Mouse (Mus musculus) hindbrain, embryonic 13.5 days (tissue): ENCODE data around the gene Mab21l3. TPM values are rescaled to one million over a fixed set of nuclear protein-coding genes. Genes with fewer than 3 reads are reported as not detected.

Experiments used
- ATAC-seq: fragments of 200-750 bp; cut with Nextera tagmentation; 2 replicates; pipeline ENCODE4 v1.8.0; 2017; ENCODE audit warnings: moderate TSS enrichment; ENCODE audit not compliant: low FRiP score
- H3K27ac ChIP-seq: fragments of 300-500 bp; sonication (generic); 2 replicates; pipeline ENCODE4 v1.5.1; 2015; ENCODE audit warnings: inconsistent platforms, mild to moderate bottlenecking, moderate library complexity
- H3K27me3 ChIP-seq: fragments of 300-500 bp; sonication (generic); 2 replicates; pipeline ENCODE4 v1.6.1; 2015; ENCODE audit warnings: mild to moderate bottlenecking, inconsistent platforms
- H3K36me3 ChIP-seq: fragments of 300-500 bp; sonication (generic); 2 replicates; pipeline ENCODE4 v1.6.1; 2015; ENCODE audit warnings: mild to moderate bottlenecking, inconsistent platforms
- H3K4me1 ChIP-seq: fragments of 300-500 bp; sonication (generic); replicated peaks from 2 replicates; pipeline ENCODE4 v1.6.1; 2015; ENCODE audit warnings: inconsistent platforms
- H3K4me2 ChIP-seq: fragments of 300-500 bp; sonication (generic); 2 replicates; pipeline ENCODE4 v1.6.1; 2015; ENCODE audit warnings: inconsistent platforms, mild to moderate bottlenecking, moderate library complexity
- H3K4me3 ChIP-seq: fragments of 300-500 bp; sonication (generic); 2 replicates; pipeline ENCODE4 v1.5.1; 2015; ENCODE audit warnings: mild to moderate bottlenecking, inconsistent platforms
- H3K9ac ChIP-seq: fragments of 300-500 bp; sonication (generic); 2 replicates; pipeline ENCODE4 v1.6.1; 2015; ENCODE audit warnings: mild to moderate bottlenecking, inconsistent platforms
- H3K9me3 ChIP-seq: fragments of 300-500 bp; sonication (generic); 2 replicates; pipeline ENCODE4 v1.6.1; 2016; ENCODE audit warnings: inconsistent platforms
- WGBS: fragments of 180-500 bp; shearing (Covaris S2); methylation state at CpG from one replicate; pipeline ENCODE4 v1.1.7; 2015; 5-methylcytosine and 5-hydroxymethylcytosine counted together
- polyA plus RNA-seq: library from polyadenylated mRNA; unstranded; fragments of >200 nt; fragmentation: Nextera tagmentation; extraction: Ambion mirVana; gene quantifications from 2 replicates; pipeline ENCODE4 v1.2.1, GENCODE M21; 2015

Mab21l3 gene
- polyA plus RNA-seq, 1 experiment from 2014 or later, result 0.34 TPM

- Histone ChIP-seq H3K4me3 (no peak overlapping the region), H3K36me3 (no peaks in the 10 kb centered on the region), H3K27me3 (0 out of 2 replicates have a peak, but pooled peaks cover 5% of the 10 kb centered on the region), H3K4me2 (no peak overlapping the region), H3K9me3 (no peaks in the 10 kb centered on the region), H3K9ac (no peak overlapping the region), H3K27ac (peak overlapping the region; percentile 20), H3K4me1 (peaks cover 49% of the 10 kb centered on the region)
- ATAC-seq, result peak; percentile 54
- 44% methylated on average over 15 of the region's 15 CpGs for WGBS
Observed at GRCm38 (mm10) chr3:101797830-101798709, 50.7 kb downstream of the Mab21l3 start.

GRCm38 (mm10) chr3:101796212-101796611, 52.5 kb downstream of the Mab21l3 start:
- Histone ChIP-seq H3K4me3 (no peak overlapping the region), H3K4me1 (peaks cover 45% of the 10 kb centered on the region), H3K36me3 (no peaks in the 10 kb centered on the region), H3K27me3 (no peaks in the 10 kb centered on the region), H3K9me3 (no peaks in the 10 kb centered on the region), H3K27ac (no peak overlapping the region), H3K9ac (no peak overlapping the region), H3K4me2 (no peak overlapping the region)
- 24% methylated on average over 7 of the region's 7 CpGs for WGBS
- peak; percentile 29; the same call in 1 of the 2 replicates for ATAC-seq

- no peak overlapping the region for H3K4me3 ChIP-seq
- peaks cover 45% of the 10 kb centered on the region for H3K4me1 ChIP-seq
- no peak overlapping the region for H3K9ac ChIP-seq
- H3K27ac ChIP-seq, result peak overlapping the region; percentile 31; the same call in 1 of the 2 replicates
- no peaks in the 10 kb centered on the region for H3K27me3 ChIP-seq
- WGBS, result 77% methylated on average over 15 of the region's 15 CpGs
- no peaks in the 10 kb centered on the region for H3K36me3 ChIP-seq
- 0 out of 2 replicates have a peak, but pooled peaks have one; percentile 5 for ATAC-seq
- H3K4me2 ChIP-seq, result no peak overlapping the region
- no peaks in the 10 kb centered on the region for H3K9me3 ChIP-seq
Observed at GRCm38 (mm10) chr3:101795387-101796039, 53.2 kb downstream of the Mab21l3 start.

- Histone ChIP-seq H3K27ac (peak overlapping the region; percentile 31), H3K9me3 (no peaks in the 10 kb centered on the region), H3K36me3 (no peaks in the 10 kb centered on the region), H3K4me3 (no peak overlapping the region), H3K27me3 (no peaks in the 10 kb centered on the region), H3K4me2 (no peak overlapping the region), H3K4me1 (peaks cover 45% of the 10 kb centered on the region), H3K9ac (no peak overlapping the region)
- ATAC-seq, result no peak
- WGBS, result 52% methylated on average over 9 of the region's 9 CpGs
Observed at GRCm38 (mm10) chr3:101794666-101795065, 54.1 kb downstream of the Mab21l3 start.

GRCm38 (mm10) chr3:101794026-101794425, 54.7 kb downstream of the Mab21l3 start:
- H3K27ac ChIP-seq, result no peak overlapping the region
- peaks cover 44% of the 10 kb centered on the region for H3K4me1 ChIP-seq
- no peak overlapping the region for H3K9ac ChIP-seq
- H3K36me3 ChIP-seq, result no peaks in the 10 kb centered on the region
- no peak overlapping the region for H3K4me3 ChIP-seq
- ATAC-seq, result no peak
- no peak overlapping the region for H3K4me2 ChIP-seq
- no peaks in the 10 kb centered on the region for H3K27me3 ChIP-seq
- 76% methylated on average over 5 of the region's 5 CpGs for WGBS
- H3K9me3 ChIP-seq, result no peaks in the 10 kb centered on the region

GRCm38 (mm10) chr3:101792191-101792590, 56.6 kb downstream of the Mab21l3 start:
- Histone ChIP-seq H3K27me3 (no peaks in the 10 kb centered on the region), H3K4me3 (no peak overlapping the region), H3K36me3 (no peaks in the 10 kb centered on the region), H3K9ac (no peak overlapping the region), H3K4me2 (no peak overlapping the region), H3K4me1 (peaks cover 29% of the 10 kb centered on the region), H3K27ac (no peak overlapping the region), H3K9me3 (no peaks in the 10 kb centered on the region)
- 73% methylated on average over 4 of the region's 4 CpGs for WGBS
- ATAC-seq, result no peak

GRCm38 (mm10) chr3:101784768-101785424, 63.9 kb downstream of the Mab21l3 start:
- ATAC-seq, result no peak
- 85% methylated on average over 10 of the region's 10 CpGs for WGBS
- no peak overlapping the region for H3K4me2 ChIP-seq
- no peaks in the 10 kb centered on the region for H3K27me3 ChIP-seq
- H3K9ac ChIP-seq, result no peak overlapping the region
- no peaks in the 10 kb centered on the region for H3K9me3 ChIP-seq
- peaks cover 19% of the 10 kb centered on the region for H3K4me1 ChIP-seq
- H3K4me3 ChIP-seq, result no peak overlapping the region
- no peaks in the 10 kb centered on the region for H3K36me3 ChIP-seq
- H3K27ac ChIP-seq, result no peak overlapping the region

GRCm38 (mm10) chr3:101783793-101784192, 65.0 kb downstream of the Mab21l3 start:
- Histone ChIP-seq H3K4me2 (no peak overlapping the region), H3K9me3 (no peaks in the 10 kb centered on the region), H3K36me3 (no peaks in the 10 kb centered on the region), H3K4me1 (peaks cover 26% of the 10 kb centered on the region), H3K9ac (no peak overlapping the region), H3K27me3 (no peaks in the 10 kb centered on the region), H3K27ac (no peak overlapping the region), H3K4me3 (no peak overlapping the region)
- WGBS, result 33% methylated on average over 2 of the region's 2 CpGs
- no peak for ATAC-seq

GRCm38 (mm10) chr3:101780874-101781483, 67.8 kb downstream of the Mab21l3 start:
- no peak overlapping the region for H3K9ac ChIP-seq
- no peaks in the 10 kb centered on the region for H3K27me3 ChIP-seq
- 0 out of 2 replicates have a peak overlapping the region, but pooled peaks have one; percentile 18 for H3K27ac ChIP-seq
- no peaks in the 10 kb centered on the region for H3K9me3 ChIP-seq
- peak; percentile 38; the same call in 1 of the 2 replicates for ATAC-seq
- H3K36me3 ChIP-seq, result no peaks in the 10 kb centered on the region
- WGBS, result 51% methylated on average over 6 of the region's 6 CpGs
- peaks cover 26% of the 10 kb centered on the region for H3K4me1 ChIP-seq
- H3K4me3 ChIP-seq, result no peak overlapping the region
- H3K4me2 ChIP-seq, result no peak overlapping the region

GRCm38 (mm10) chr3:101778896-101779665, 69.7 kb downstream of the Mab21l3 start:
- no peak overlapping the region for H3K9ac ChIP-seq
- H3K27ac ChIP-seq, result no peak overlapping the region; the same call in 1 of the 2 replicates
- no peaks in the 10 kb centered on the region for H3K9me3 ChIP-seq
- H3K4me2 ChIP-seq, result no peak overlapping the region
- 62% methylated on average over 16 of the region's 16 CpGs for WGBS
- H3K4me3 ChIP-seq, result no peak overlapping the region
- H3K36me3 ChIP-seq, result no peaks in the 10 kb centered on the region
- 0 out of 2 replicates have a peak, but pooled peaks have one; percentile 21 for ATAC-seq
- H3K4me1 ChIP-seq, result peaks cover 26% of the 10 kb centered on the region
- no peaks in the 10 kb centered on the region for H3K27me3 ChIP-seq

- no peak overlapping the region for H3K9ac ChIP-seq
- H3K36me3 ChIP-seq, result no peaks in the 10 kb centered on the region
- H3K27ac ChIP-seq, result no peak overlapping the region
- peaks cover 10% of the 10 kb centered on the region for H3K4me1 ChIP-seq
- no peaks in the 10 kb centered on the region for H3K9me3 ChIP-seq
- H3K27me3 ChIP-seq, result no peaks in the 10 kb centered on the region
- WGBS, result 89% methylated on average over 8 of the region's 8 CpGs
- ATAC-seq, result no peak
- H3K4me3 ChIP-seq, result no peak overlapping the region
- no peak overlapping the region for H3K4me2 ChIP-seq
Observed at GRCm38 (mm10) chr3:101775732-101776131, 73.0 kb downstream of the Mab21l3 start.
